Mouse (Mus musculus) midbrain, embryonic 16.5 days (tissue): ENCODE data around the gene BC034090. TPM values are rescaled to one million over a fixed set of nuclear protein-coding genes. Genes with fewer than 3 reads are reported as not detected.

ENCODE experiments used
- ATAC-seq: fragments of 200-750 bp; cut with Nextera tagmentation; 2 replicates; pipeline ENCODE4 v1.8.0; 2017; ENCODE audit warnings: moderate TSS enrichment
- H3K27ac ChIP-seq: fragments of 300-500 bp; sonication (generic); 2 replicates; pipeline ENCODE4 v1.5.1; 2014; ENCODE audit warnings: mild to moderate bottlenecking, low read length, mixed read lengths
- H3K27me3 ChIP-seq: fragments of 300-500 bp; sonication (generic); 2 replicates; pipeline ENCODE4 v1.6.1; 2014; ENCODE audit warnings: low read depth, low read length, mixed read lengths; ENCODE audit not compliant: control insufficient read depth, insufficient read depth
- H3K36me3 ChIP-seq: fragments of 300-500 bp; sonication (generic); 2 replicates; pipeline ENCODE4 v1.6.1; 2014; ENCODE audit warnings: mild to moderate bottlenecking, low read length, moderate library complexity, mixed read lengths; ENCODE audit not compliant: control insufficient read depth, insufficient read depth
- H3K4me1 ChIP-seq: fragments of 300-500 bp; sonication (generic); 2 replicates; pipeline ENCODE4 v1.6.1; 2014; ENCODE audit warnings: mild to moderate bottlenecking, low read length, mixed read lengths; ENCODE audit not compliant: control insufficient read depth, insufficient read depth
- H3K4me2 ChIP-seq: fragments of 300-500 bp; sonication (generic); 2 replicates; pipeline ENCODE4 v1.6.1; 2014; ENCODE audit warnings: mild to moderate bottlenecking, low read length, mixed read lengths
- H3K4me3 ChIP-seq: fragments of 300-500 bp; sonication (generic); 2 replicates; pipeline ENCODE4 v1.5.1; 2014; ENCODE audit warnings: low read depth, mild to moderate bottlenecking, low read length, moderate library complexity, mixed read lengths
- H3K9ac ChIP-seq: fragments of 300-500 bp; sonication (generic); 2 replicates; pipeline ENCODE4 v1.6.1; 2014; ENCODE audit warnings: low read depth, low read length, mixed read lengths
- H3K9me3 ChIP-seq: fragments of 300-500 bp; sonication (generic); replicated peaks from 2 replicates; pipeline ENCODE4 v1.6.1; 2014; ENCODE audit warnings: mild to moderate bottlenecking, low read length, mixed read lengths; ENCODE audit not compliant: control insufficient read depth, poor library complexity, severe bottlenecking
- WGBS: fragments of 180-500 bp; shearing (Covaris S2); extraction: QIAGEN DNeasy Blood & Tissue Kit; methylation state at CpG from one replicate; pipeline ENCODE4 v1.1.7; 2014; 5-methylcytosine and 5-hydroxymethylcytosine counted together
- polyA plus RNA-seq: library from polyadenylated mRNA; unstranded; fragments of >200 nt; fragmentation: Nextera tagmentation; extraction: Ambion mirVana; gene quantifications from 2 replicates; pipeline ENCODE4 v1.2.1, GENCODE M21; 2015

Gene BC034090
- polyA plus RNA-seq, 1 experiment from 2014 or later = 2.8 TPM

DNA sequence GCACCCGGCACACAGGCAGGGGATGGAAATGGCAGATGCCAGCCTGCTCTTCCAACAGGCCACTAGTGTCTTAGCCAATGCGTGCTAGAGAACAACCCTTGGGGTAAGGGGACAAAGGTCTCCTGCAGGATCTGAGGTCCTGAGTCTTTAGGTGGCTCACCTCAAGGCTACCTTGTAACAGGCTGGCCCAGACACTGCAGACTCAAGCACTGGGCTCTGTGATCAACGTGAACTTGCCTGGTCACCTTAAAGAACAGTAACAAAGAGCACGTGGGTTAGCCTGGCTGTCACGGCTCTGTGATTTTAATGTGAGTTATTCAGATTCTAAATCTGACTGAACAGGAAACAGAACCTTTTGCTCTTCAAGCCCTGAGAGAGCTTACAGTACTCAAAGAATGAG lies 6.1 kb downstream of the BC034090 start:
- no peak for ATAC-seq
- no peaks in the 10 kb centered on the region for H3K36me3 ChIP-seq
- H3K27ac ChIP-seq = no peak overlapping the region
- H3K4me1 ChIP-seq = peaks cover 41% of the 10 kb centered on the region
- H3K9me3 ChIP-seq = no peaks in the 10 kb centered on the region
- no peak overlapping the region for H3K4me2 ChIP-seq
- no peaks in the 10 kb centered on the region for H3K27me3 ChIP-seq
- no peak overlapping the region for H3K9ac ChIP-seq
- H3K4me3 ChIP-seq = no peak overlapping the region
- WGBS = 77% methylated on average over 5 of the region's 5 CpGs

DNA sequence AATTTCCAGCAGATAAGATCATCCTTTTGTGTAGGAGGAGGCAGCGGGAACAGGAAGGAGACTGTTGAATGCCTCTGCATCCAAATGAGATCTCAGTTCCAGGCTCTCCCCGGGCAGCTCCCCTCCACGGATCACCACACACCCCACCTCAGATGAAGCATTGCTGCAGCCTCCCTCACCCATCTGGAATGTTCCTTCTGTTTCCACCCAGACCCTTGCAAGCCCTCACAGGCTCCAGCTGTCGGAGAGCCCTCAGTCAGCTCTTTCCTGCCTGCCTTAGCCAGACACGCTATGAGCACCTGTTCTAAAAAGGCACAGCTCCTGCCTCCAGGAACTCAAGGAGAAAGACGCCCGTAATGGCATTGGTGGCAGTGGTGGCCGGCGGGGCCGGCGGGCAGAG lies 6.9 kb downstream of the BC034090 start:
- peaks cover 45% of the 10 kb centered on the region for H3K4me1 ChIP-seq
- H3K9me3 ChIP-seq = no peaks in the 10 kb centered on the region
- no peaks in the 10 kb centered on the region for H3K36me3 ChIP-seq
- H3K4me3 ChIP-seq = no peak overlapping the region
- H3K9ac ChIP-seq = no peak overlapping the region
- WGBS = 62% methylated on average over 11 of the region's 11 CpGs
- no peaks in the 10 kb centered on the region for H3K27me3 ChIP-seq
- H3K4me2 ChIP-seq = no peak overlapping the region
- no peak for ATAC-seq
- H3K27ac ChIP-seq = no peak overlapping the region; the same call in 1 of the 2 replicates

DNA sequence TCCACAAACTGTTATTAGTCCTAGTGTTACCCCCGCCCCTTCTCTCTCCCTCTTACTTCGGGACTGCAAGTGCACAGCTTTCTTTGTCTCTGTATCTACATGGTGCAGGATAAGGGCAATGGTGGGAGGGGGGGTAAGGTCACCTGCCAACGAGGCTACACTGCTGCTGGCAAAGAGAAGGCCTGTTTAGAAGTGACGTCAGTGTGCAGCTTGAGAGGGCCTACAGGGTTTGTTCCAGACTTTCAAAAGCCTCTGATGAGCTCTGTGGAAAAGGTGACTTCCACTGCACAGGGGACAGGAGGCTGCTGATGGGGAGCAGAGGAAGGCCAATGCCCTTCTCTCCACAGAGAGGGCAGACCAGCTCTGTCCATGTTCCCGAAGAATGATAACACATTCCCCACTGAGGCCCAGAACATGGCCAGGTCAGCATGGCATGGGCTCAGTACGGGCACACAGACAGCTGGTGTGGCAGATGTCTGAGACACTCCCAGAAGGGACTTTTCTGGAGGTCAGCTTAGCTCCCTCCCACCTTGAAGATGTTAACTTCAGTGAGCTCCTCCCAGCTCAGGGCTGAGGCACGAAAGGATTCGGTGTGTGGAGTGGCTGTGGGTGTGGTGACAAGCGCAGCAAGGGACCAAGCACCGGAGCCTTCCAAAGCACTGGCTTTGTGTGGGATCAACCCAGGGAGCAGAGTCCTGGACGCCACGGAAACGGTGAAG lies 7.8 kb downstream of the BC034090 start:
- 29% methylated on average over 13 of the region's 13 CpGs for WGBS

DNA sequence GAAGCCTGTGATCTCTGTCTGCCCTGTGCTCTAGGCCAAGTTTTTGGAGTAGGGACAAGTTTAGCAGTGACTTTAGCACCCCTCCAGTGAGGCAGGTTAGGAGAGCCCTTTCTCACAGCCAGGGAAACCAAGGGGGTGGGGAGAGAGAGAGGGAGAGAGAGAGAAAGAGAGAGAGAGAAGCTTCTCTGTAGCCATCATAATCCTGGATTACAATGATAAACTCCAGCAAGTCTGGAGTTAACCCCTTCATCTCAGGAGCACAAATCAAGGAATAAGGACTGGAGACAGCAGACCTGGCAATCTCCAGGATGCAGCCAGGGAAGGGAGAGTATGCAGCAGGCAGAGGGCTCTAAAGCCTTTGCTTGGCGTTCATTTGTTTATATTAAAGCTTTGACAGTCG lies 8.6 kb downstream of the BC034090 start:
- 0 out of 2 replicates have a peak overlapping the region, but pooled peaks have one; percentile 2 for H3K27ac ChIP-seq

More for the DNA sequence above, 7.8 kb downstream of the BC034090 start:
- H3K9ac ChIP-seq = peak overlapping the region; percentile 38; the same call in 1 of the 2 replicates
- no peak overlapping the region for H3K4me3 ChIP-seq
- peaks cover 49% of the 10 kb centered on the region for H3K4me1 ChIP-seq
- ATAC-seq = no peak
- H3K27ac ChIP-seq = no peak overlapping the region; the same call in 1 of the 2 replicates
- H3K36me3 ChIP-seq = no peaks in the 10 kb centered on the region
- H3K4me2 ChIP-seq = no peak overlapping the region
- no peaks in the 10 kb centered on the region for H3K27me3 ChIP-seq
- H3K9me3 ChIP-seq = no peaks in the 10 kb centered on the region

DNA sequence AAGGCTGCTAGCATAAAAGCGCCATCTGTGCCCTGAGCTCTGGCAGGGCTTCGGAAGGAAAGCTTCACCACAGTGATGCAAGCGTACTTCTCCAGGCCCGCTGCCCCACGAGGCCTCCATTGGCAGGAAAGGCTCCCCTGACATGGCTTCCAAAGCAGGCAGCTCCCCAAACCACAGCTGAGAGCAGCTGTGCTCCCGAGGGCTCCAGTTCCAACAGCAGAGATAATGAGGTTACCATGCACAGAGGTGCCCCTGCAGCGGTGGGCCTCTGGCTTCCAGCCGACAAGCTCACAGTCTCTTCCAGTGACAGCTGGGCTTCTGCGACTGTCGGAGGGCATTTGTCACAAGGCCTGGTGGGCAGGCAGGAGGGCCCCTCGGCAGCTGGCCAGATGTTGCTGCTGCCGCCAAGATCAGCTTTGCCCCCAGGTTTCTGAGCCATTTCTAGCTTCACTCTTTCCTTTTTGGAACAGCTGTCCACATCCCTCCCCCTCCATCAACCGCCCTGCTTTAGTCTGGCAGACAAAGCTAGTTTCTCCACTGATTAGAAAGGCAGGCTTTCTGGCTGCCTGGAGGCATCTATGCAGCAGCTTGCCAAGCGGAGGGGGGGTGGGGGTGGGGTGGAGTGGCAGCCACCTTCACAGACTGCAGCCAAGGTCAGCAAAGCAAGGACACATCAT lies 10.2 kb downstream of the BC034090 start:
- Histone ChIP-seq H3K4me2 (no peak overlapping the region), H3K4me1 (peaks cover 57% of the 10 kb centered on the region)

More for the DNA sequence above, 8.6 kb downstream of the BC034090 start:
- Histone ChIP-seq H3K36me3 (no peaks in the 10 kb centered on the region), H3K9me3 (no peaks in the 10 kb centered on the region), H3K9ac (no peak overlapping the region), H3K27me3 (no peaks in the 10 kb centered on the region), H3K4me3 (no peak overlapping the region), H3K4me2 (no peak overlapping the region), H3K4me1 (peaks cover 49% of the 10 kb centered on the region)
- WGBS = 19% methylated on average over 2 of the region's 2 CpGs
- ATAC-seq = no peak

DNA sequence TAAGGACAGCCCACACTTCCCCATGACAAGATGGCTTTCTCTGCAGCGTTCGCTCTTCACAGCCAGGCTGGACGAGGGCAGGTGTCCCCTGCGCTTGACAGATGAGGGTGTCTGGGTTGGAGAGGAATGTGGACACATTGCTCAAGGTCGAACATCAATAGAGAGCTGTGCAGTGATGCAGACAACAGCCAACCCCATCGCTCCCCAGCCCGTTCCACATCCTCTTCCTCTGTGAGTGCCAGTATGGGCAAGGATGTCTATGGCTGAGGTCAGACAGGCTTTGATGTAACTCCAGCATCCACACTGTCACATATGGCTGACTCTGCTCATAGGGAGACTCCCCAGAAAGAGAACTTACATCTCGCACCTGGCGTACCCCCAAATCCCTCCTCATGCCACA lies 10.9 kb downstream of the BC034090 start:
- peaks cover 58% of the 10 kb centered on the region for H3K4me1 ChIP-seq
- H3K4me2 ChIP-seq = no peak overlapping the region
- no peaks in the 10 kb centered on the region for H3K36me3 ChIP-seq
- peak overlapping the region; percentile 87 for H3K27ac ChIP-seq
- peak overlapping the region; percentile 47; the same call in 1 of the 2 replicates for H3K9ac ChIP-seq
- 78% methylated on average over 9 of the region's 9 CpGs for WGBS
- H3K9me3 ChIP-seq = no peaks in the 10 kb centered on the region
- ATAC-seq = no peak
- H3K4me3 ChIP-seq = no peak overlapping the region
- no peaks in the 10 kb centered on the region for H3K27me3 ChIP-seq

More for the DNA sequence above, 10.2 kb downstream of the BC034090 start:
- H3K9me3 ChIP-seq = no peaks in the 10 kb centered on the region
- no peaks in the 10 kb centered on the region for H3K36me3 ChIP-seq
- H3K9ac ChIP-seq = peak overlapping the region; percentile 47; the same call in 1 of the 2 replicates
- no peak overlapping the region for H3K4me3 ChIP-seq
- WGBS = 13% methylated on average over 14 of the region's 14 CpGs
- H3K27ac ChIP-seq = peak overlapping the region; percentile 87
- ATAC-seq = peak; percentile 62
- H3K27me3 ChIP-seq = no peaks in the 10 kb centered on the region

DNA sequence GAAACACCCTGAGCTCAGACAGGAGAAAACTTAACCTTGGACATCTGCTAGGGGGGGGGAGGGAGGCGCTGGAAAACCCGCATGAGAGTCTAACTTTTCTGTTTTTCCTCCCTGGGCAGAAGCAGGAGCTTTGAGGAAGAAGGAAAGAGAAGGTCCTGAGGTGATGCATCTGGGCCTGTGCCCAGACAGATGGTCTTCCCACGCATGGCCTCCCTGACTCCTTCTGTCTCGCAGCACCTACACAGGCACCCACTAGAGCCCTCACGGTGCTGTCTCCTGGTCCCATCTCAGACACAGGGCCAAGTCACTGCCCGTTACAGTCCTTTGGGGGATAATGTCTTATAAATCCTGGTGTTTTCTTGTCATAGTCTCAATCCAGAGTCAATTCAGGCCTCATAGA lies 11.5 kb downstream of the BC034090 start:
- Histone ChIP-seq H3K9ac (peak overlapping the region; percentile 47; the same call in 1 of the 2 replicates), H3K4me1 (peaks cover 58% of the 10 kb centered on the region), H3K4me3 (no peak overlapping the region), H3K4me2 (no peak overlapping the region), H3K9me3 (no peaks in the 10 kb centered on the region), H3K36me3 (no peaks in the 10 kb centered on the region), H3K27me3 (no peaks in the 10 kb centered on the region), H3K27ac (peak overlapping the region; percentile 87)
- 52% methylated on average over 6 of the region's 6 CpGs for whole genome bisulfite sequencing
- no peak for ATAC-seq

DNA sequence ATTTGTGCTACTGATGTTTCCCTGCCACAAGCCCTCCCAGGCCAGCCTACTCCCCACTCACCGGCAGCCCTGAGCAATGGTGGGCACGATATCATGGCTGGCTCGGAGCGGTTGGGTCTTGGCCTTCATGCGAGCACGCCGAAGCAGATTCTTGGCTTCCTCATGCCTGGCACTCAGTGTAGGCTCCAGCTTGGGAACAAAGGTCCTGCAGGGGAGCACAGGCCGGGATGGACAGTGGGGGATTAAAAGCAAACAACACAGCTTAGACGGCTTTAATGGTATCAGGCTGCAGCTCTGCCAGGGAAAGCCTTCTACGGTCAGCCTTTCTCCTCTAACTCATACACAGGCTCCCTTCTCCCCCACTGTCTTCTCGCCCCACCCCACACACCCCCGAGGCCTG lies 11.9 kb downstream of the BC034090 start:
- 30% methylated on average over 12 of the region's 12 CpGs for WGBS
- ATAC-seq = no peak

More for the DNA sequence above, 11.9 kb downstream of the BC034090 start:
- H3K4me3 ChIP-seq = no peak overlapping the region
- peak overlapping the region; percentile 87 for H3K27ac ChIP-seq
- H3K4me1 ChIP-seq = peaks cover 56% of the 10 kb centered on the region
- H3K4me2 ChIP-seq = no peak overlapping the region
- H3K9ac ChIP-seq = no peak overlapping the region
- no peaks in the 10 kb centered on the region for H3K27me3 ChIP-seq
- no peaks in the 10 kb centered on the region for H3K36me3 ChIP-seq
- no peaks in the 10 kb centered on the region for H3K9me3 ChIP-seq
